Mouse (Mus musculus): ENCODE results near the gene Gm20662. TPM values are rescaled to one million over a fixed set of nuclear protein-coding genes. Genes with fewer than 3 reads are reported as not detected.
A peak's percentile ranks its signal among the peaks of the same experiment; 100 is the strongest.

Gm20662 gene
- polyA plus RNA-seq (2012; ENCODE audit: insufficient read depth, insufficient read length, low replicate concordance, missing spikeins): not detected in 2 replicates

GRCm38 (mm10) chr9:107996049-107996448 lies at the start of gene Gm20662:
Gene Gm20662, plus strand, starts transcription at chr9:107996349.
- 91% methylated on average over 5 of the region's 5 CpGs for WGBS
- Histone ChIP-seq H3K4me1 (ENCODE audit: control insufficient read depth, insufficient read depth, low read length) (peaks cover 7% of the 10 kb centered on the region), H3K27ac (ENCODE audit: insufficient read depth, low read depth, low read length) (no peak within 1 kb of the TSS), H3K4me3 (ENCODE audit: insufficient read depth, low read depth, low read length) (no peak within 1 kb of the TSS)
- no peak for TF ChIP-seq CTCF (IDR thresholded peaks at IDR 0.05; ENCODE audit: insufficient read depth, low read depth, low read length)
- no peak for TF ChIP-seq POLR2A (IDR thresholded peaks at IDR 0.05; ENCODE audit: insufficient read depth, low read depth, low read length)

GRCm38 (mm10) chr9:107947241-107948194 lies 48.6 kb upstream of the Gm20662 start:
- Histone ChIP-seq H3K4me3 (ENCODE audit: insufficient read depth, low read depth, low read length) (no peak overlapping the region), H3K4me1 (ENCODE audit: control insufficient read depth, insufficient read depth, low read length) (peaks cover 5% of the 10 kb centered on the region), H3K27ac (ENCODE audit: insufficient read depth, low read depth, low read length) (no peak overlapping the region)
- TF ChIP-seq POLR2A (IDR thresholded peaks at IDR 0.05; ENCODE audit: insufficient read depth, low read depth, low read length): no peak
- TF ChIP-seq CTCF (IDR thresholded peaks at IDR 0.05; ENCODE audit: insufficient read depth, low read depth, low read length): no peak
- 77% methylated on average over 31 of the region's 31 CpGs for WGBS

GRCm38 (mm10) chr9:107949184-107949921 lies 46.8 kb upstream of the Gm20662 start:
- no peak overlapping the region for H3K4me3 ChIP-seq (ENCODE audit: insufficient read depth, low read depth, low read length)
- WGBS: 79% methylated on average over 13 of the region's 13 CpGs
- peaks cover 5% of the 10 kb centered on the region for H3K4me1 ChIP-seq (ENCODE audit: control insufficient read depth, insufficient read depth, low read length)
- H3K27ac ChIP-seq (ENCODE audit: insufficient read depth, low read depth, low read length): no peak overlapping the region
- TF ChIP-seq POLR2A (IDR thresholded peaks at IDR 0.05; ENCODE audit: insufficient read depth, low read depth, low read length) (no peak), CTCF (IDR thresholded peaks at IDR 0.05; ENCODE audit: insufficient read depth, low read depth, low read length) (no peak)

GRCm38 (mm10) chr9:107949922-107950235 lies 46.3 kb upstream of the Gm20662 start, which contains the start of gene Traip:
Gene Traip, plus strand, starts transcription at chr9:107950136.
- H3K27ac ChIP-seq (ENCODE audit: insufficient read depth, low read depth, low read length): peak within 1 kb of the TSS; percentile 77
- WGBS: 84% methylated on average over 10 of the region's 10 CpGs

GRCm38 (mm10) chr9:107950460-107951355 lies 45.4 kb upstream of the Gm20662 start:
- Histone ChIP-seq H3K4me1 (ENCODE audit: control insufficient read depth, insufficient read depth, low read length) (peaks cover 5% of the 10 kb centered on the region), H3K27ac (ENCODE audit: insufficient read depth, low read depth, low read length) (peak overlapping the region; percentile 77), H3K4me3 (ENCODE audit: insufficient read depth, low read depth, low read length) (peak overlapping the region; percentile 57)
- 19% methylated on average over 45 of the region's 45 CpGs for WGBS
- TF ChIP-seq CTCF (IDR thresholded peaks at IDR 0.05; ENCODE audit: insufficient read depth, low read depth, low read length) (0 out of 2 replicates have a peak, but pooled peaks have one; percentile 14), POLR2A (IDR thresholded peaks at IDR 0.05; ENCODE audit: insufficient read depth, low read depth, low read length) (peak; percentile 53; the same call in 1 of the 2 replicates)

More at GRCm38 (mm10) chr9:107949922-107950235, 46.3 kb upstream of the Gm20662 start, which contains the start of gene Traip:
- Histone ChIP-seq H3K4me3 (ENCODE audit: insufficient read depth, low read depth, low read length) (peak within 1 kb of the TSS; percentile 57), H3K4me1 (ENCODE audit: control insufficient read depth, insufficient read depth, low read length) (peaks cover 5% of the 10 kb centered on the region)
- TF ChIP-seq CTCF (IDR thresholded peaks at IDR 0.05; ENCODE audit: insufficient read depth, low read depth, low read length) (no peak), POLR2A (IDR thresholded peaks at IDR 0.05; ENCODE audit: insufficient read depth, low read depth, low read length) (no peak)

- H3K27ac ChIP-seq (ENCODE audit: insufficient read depth, low read depth, low read length): no peak overlapping the region
- peaks cover 13% of the 10 kb centered on the region for H3K4me1 ChIP-seq (ENCODE audit: control insufficient read depth, insufficient read depth, low read length)
- no peak overlapping the region for H3K4me3 ChIP-seq (ENCODE audit: insufficient read depth, low read depth, low read length)
- no peak for TF ChIP-seq POLR2A (IDR thresholded peaks at IDR 0.05; ENCODE audit: insufficient read depth, low read depth, low read length)
- TF ChIP-seq CTCF (IDR thresholded peaks at IDR 0.05; ENCODE audit: insufficient read depth, low read depth, low read length): no peak
- 80% methylated on average over 6 of the region's 6 CpGs for WGBS
These were observed 40.4 kb upstream of the Gm20662 start for GRCm38 (mm10) chr9:107955613-107956289.

GRCm38 (mm10) chr9:107957141-107957540 lies 39.0 kb upstream of the Gm20662 start:
- H3K27ac ChIP-seq (ENCODE audit: insufficient read depth, low read depth, low read length): no peak overlapping the region
- H3K4me3 ChIP-seq (ENCODE audit: insufficient read depth, low read depth, low read length): no peak overlapping the region
- 54% methylated on average over 6 of the region's 6 CpGs for WGBS
- H3K4me1 ChIP-seq (ENCODE audit: control insufficient read depth, insufficient read depth, low read length): peaks cover 21% of the 10 kb centered on the region
- no peak for TF ChIP-seq POLR2A (IDR thresholded peaks at IDR 0.05; ENCODE audit: insufficient read depth, low read depth, low read length)
- no peak for TF ChIP-seq CTCF (IDR thresholded peaks at IDR 0.05; ENCODE audit: insufficient read depth, low read depth, low read length)
